Mouse (Mus musculus) cerebellum, postnatal 25 days (tissue): ENCODE results near the gene Echdc3.

Experiments used
- DNase-seq, 2 experiments: peaks; one replicate each; pipeline ENCODE4 v3.0.0; 2021; ENCODE audit warnings: mixed read lengths in 2 of 2

Gene Echdc3

GRCm38 (mm10) chr2:6220141-6220805 is 7.4 kb upstream of the Echdc3 start:
- DNase-seq, result peak; percentile 85 to 90

GRCm38 (mm10) chr2:6212327-6212723 is 508 bp downstream of the Echdc3 start:
- DNase-seq, result no peak

- DNase-seq, result no peak
Observed at GRCm38 (mm10) chr2:6210840-6211239, 2.0 kb downstream of the Echdc3 start.

GRCm38 (mm10) chr2:6209746-6210145 is 3.1 kb downstream of the Echdc3 start:
- no peak for DNase-seq

GRCm38 (mm10) chr2:6209116-6209515 is 3.7 kb downstream of the Echdc3 start:
- no peak for DNase-seq

- peak; percentile 51 to 69 for DNase-seq
Observed at GRCm38 (mm10) chr2:6207736-6208135, 5.1 kb downstream of the Echdc3 start.

- DNase-seq, result no peak
Observed at GRCm38 (mm10) chr2:6196363-6196973, 16.4 kb downstream of the Echdc3 start.

GRCm38 (mm10) chr2:6195468-6196239 is 17.2 kb downstream of the Echdc3 start:
- no peak for DNase-seq

GRCm38 (mm10) chr2:6194497-6194896 is 18.3 kb downstream of the Echdc3 start:
- no peak for DNase-seq

GRCm38 (mm10) chr2:6193591-6193973 is 19.3 kb downstream of the Echdc3 start:
- no peak for DNase-seq

GRCm38 (mm10) chr2:6192820-6193590 is 19.8 kb downstream of the Echdc3 start:
- peak; percentile 63 to 82 for DNase-seq

- no peak for DNase-seq
Observed at GRCm38 (mm10) chr2:6190036-6190435, 22.8 kb downstream of the Echdc3 start.

- DNase-seq, result no peak
Observed at GRCm38 (mm10) chr2:6189675-6189998, 23.2 kb downstream of the Echdc3 start.

GRCm38 (mm10) chr2:6188891-6189674 is 23.8 kb downstream of the Echdc3 start:
- no peak for DNase-seq

- no peak for DNase-seq
Observed at GRCm38 (mm10) chr2:6187418-6187817, 25.4 kb downstream of the Echdc3 start.

- DNase-seq, result no peak
Observed at GRCm38 (mm10) chr2:6186913-6187312, 25.9 kb downstream of the Echdc3 start.

- DNase-seq, result no peak
Observed at GRCm38 (mm10) chr2:6179749-6180117, 33.1 kb downstream of the Echdc3 start.

- DNase-seq, result no peak
Observed at GRCm38 (mm10) chr2:6178901-6179748, 33.7 kb downstream of the Echdc3 start.

GRCm38 (mm10) chr2:6173013-6173412 is 39.8 kb downstream of the Echdc3 start:
- no peak for DNase-seq

GRCm38 (mm10) chr2:6168560-6168959 is 44.3 kb downstream of the Echdc3 start:
- no peak for DNase-seq

- peak; percentile 69 to 87 for DNase-seq
Observed at GRCm38 (mm10) chr2:6167843-6168558, 44.8 kb downstream of the Echdc3 start.
